Mouse (Mus musculus): ENCODE measurements at regions not wholly inside any gene's neighbourhood (a gene's known extent, or its start where the extent isn't known, plus 50 kb on each side); places are given as distances from the start of the nearest gene placed in this dataset.

GRCm38 (mm10) chr6:116767738-116768522 is 51.2 kb upstream of the Tmem72 start:
- POLR2A ChIA-PET, result interaction anchor here in 2 of 4 experiments (1.0 to 1.5 kb wide), 3 partner anchors 100 to 401 kb away, joined by 3 read pairs; no protein-coding TSS in a partner anchor

GRCm38 (mm10) chr6:116774954-116775675 is 58.4 kb upstream of the Tmem72 start:
- POLR2A ChIA-PET, result no interaction called here
- CTCF ChIA-PET, result interaction anchor here in 2 of 4 experiments (0.7 to 0.9 kb wide), 4 partner anchors 9 to 163 kb away, joined by 3 to 6 read pairs (median 4); no protein-coding TSS in a partner anchor

More at GRCm38 (mm10) chr6:116767738-116768522, 51.2 kb upstream of the Tmem72 start:
- CTCF ChIA-PET, result interaction anchor here (0.5 to 1.5 kb wide), 17 partner anchors 15 to 907 kb away, joined by 3 to 6 read pairs (median 4); no protein-coding TSS in a partner anchor

GRCm38 (mm10) chr6:116786553-116787335 is 70.0 kb upstream of the Tmem72 start:
- POLR2A ChIA-PET, result no interaction called here
- CTCF ChIA-PET, result interaction anchor here in 2 of 4 experiments (0.6 to 2.2 kb wide), 2 partner anchors 19 kb away, joined by 4 to 6 read pairs; no protein-coding TSS in a partner anchor

- ChIA-PET CTCF (no interaction called here), POLR2A (no interaction called here)
Observed at GRCm38 (mm10) chr6:116793321-116793960, 76.7 kb upstream of the Tmem72 start.

GRCm38 (mm10) chr6:116793961-116794336 is 77.2 kb upstream of the Tmem72 start:
- CTCF ChIA-PET, result no interaction called here
- POLR2A ChIA-PET, result no interaction called here

GRCm38 (mm10) chr6:116821215-116821912 is 104.7 kb upstream of the Tmem72 start:
- ChIA-PET CTCF (interaction anchor here in 1 of 4 experiments (0.6 kb wide), 1 partner anchor 159 kb away, joined by 3 read pairs; no protein-coding TSS in a partner anchor), POLR2A (no interaction called here)

- ChIA-PET CTCF (no interaction called here), POLR2A (no interaction called here)
Observed at GRCm38 (mm10) chr6:116822605-116823004, 105.9 kb upstream of the Tmem72 start.

GRCm38 (mm10) chr6:116825628-116826027 is 108.9 kb upstream of the Tmem72 start:
- CTCF ChIA-PET, result interaction anchor here in 1 of 4 experiments (0.5 kb wide), 1 partner anchor 144 kb away, joined by 3 read pairs; no protein-coding TSS in a partner anchor
- POLR2A ChIA-PET, result no interaction called here

- CTCF ChIA-PET, result no interaction called here
- POLR2A ChIA-PET, result no interaction called here
Observed at GRCm38 (mm10) chr6:116829341-116829740, 112.6 kb upstream of the Tmem72 start.

- ChIA-PET CTCF (interaction anchor here in 2 of 4 experiments (0.6 to 0.7 kb wide), 3 partner anchors 79 to 1150 kb away, joined by 3 to 14 read pairs (median 7); no protein-coding TSS in a partner anchor), POLR2A (no interaction called here)
Observed at GRCm38 (mm10) chr6:116845990-116846862, 129.5 kb upstream of the Tmem72 start.

GRCm38 (mm10) chr6:116848538-116849093 is 131.9 kb upstream of the Tmem72 start:
- CTCF ChIA-PET, result interaction anchor here in 1 of 4 experiments (0.6 kb wide), 1 partner anchor 566 kb away, joined by 7 read pairs; no protein-coding TSS in a partner anchor

GRCm38 (mm10) chr6:116854029-116854428 is 137.3 kb upstream of the Tmem72 start:
- POLR2A ChIA-PET, result no interaction called here
- CTCF ChIA-PET, result no interaction called here

More at GRCm38 (mm10) chr6:116848538-116849093, 131.9 kb upstream of the Tmem72 start:
- POLR2A ChIA-PET, result no interaction called here

- POLR2A ChIA-PET, result no interaction called here
- CTCF ChIA-PET, result no interaction called here
Observed at GRCm38 (mm10) chr6:116856093-116856492, 139.4 kb upstream of the Tmem72 start.

GRCm38 (mm10) chr6:116856917-116857491 is 140.3 kb upstream of the Tmem72 start:
- ChIA-PET POLR2A (no interaction called here), CTCF (no interaction called here)

- POLR2A ChIA-PET, result no interaction called here
- CTCF ChIA-PET, result no interaction called here
Observed at GRCm38 (mm10) chr6:116863130-116863529, 146.4 kb upstream of the Tmem72 start.

- POLR2A ChIA-PET, result no interaction called here
- CTCF ChIA-PET, result no interaction called here
Observed at GRCm38 (mm10) chr6:116863626-116864025, 146.9 kb upstream of the Tmem72 start.

- CTCF ChIA-PET, result no interaction called here
- POLR2A ChIA-PET, result no interaction called here
Observed at GRCm38 (mm10) chr6:116893299-116893698, 176.6 kb upstream of the Tmem72 start.

All from embryonic stem cell, embryonic (primary cell).